Mouse (Mus musculus): ENCODE data around the gene Tnnt1.
A peak's percentile ranks its signal among the peaks of the same experiment; 100 is the strongest.
"Not testable (repeated sequence)": the region's sequence is repeated elsewhere in the genome, so short reads cannot be mapped to it uniquely, and the experiment has no call there.

Tnnt1 gene

GRCm38 (mm10) chr7:4516332-4517050 is at the start of gene Tnnt1:
Gene Tnnt1, minus strand, starts transcription at chr7:4516382.
- no peak for DNase-seq

- no peak for DNase-seq
Observed at GRCm38 (mm10) chr7:4562660-4563059, 46.5 kb upstream of the Tnnt1 start.

GRCm38 (mm10) chr7:4557167-4557560 is 41.0 kb upstream of the Tnnt1 start:
- no peak for DNase-seq

- peak; percentile 65 for DNase-seq
Observed at GRCm38 (mm10) chr7:4556256-4557166, 40.3 kb upstream of the Tnnt1 start.

GRCm38 (mm10) chr7:4547221-4547641 is 31.0 kb upstream of the Tnnt1 start, which contains the start of gene Syt5:
Gene Syt5, minus strand, starts transcription at chr7:4547541.
- no peak for DNase-seq

- DNase-seq = peak; percentile 33
Observed at GRCm38 (mm10) chr7:4546591-4547131, 30.5 kb upstream of the Tnnt1 start.

GRCm38 (mm10) chr7:4546050-4546449 is 29.9 kb upstream of the Tnnt1 start:
- DNase-seq = no peak

DNA sequence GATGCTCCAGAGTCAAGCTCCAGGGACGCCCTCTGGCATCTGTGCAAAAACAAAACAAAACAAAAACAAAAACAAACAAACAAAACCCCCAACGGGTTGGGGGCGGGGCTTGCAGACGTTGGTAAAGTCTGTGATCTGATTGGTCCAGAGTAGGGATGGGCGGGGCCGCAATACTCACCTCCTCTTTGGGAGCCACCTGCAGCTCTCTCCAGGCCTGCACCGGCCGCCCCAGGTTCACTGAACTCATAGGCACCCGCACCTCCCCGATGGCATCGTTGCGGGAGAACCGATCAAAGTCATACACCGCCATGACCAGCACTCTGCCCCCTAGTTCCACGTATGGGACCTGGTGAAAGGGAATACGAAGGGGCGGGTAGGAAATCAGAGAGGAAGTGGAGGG is 25.8 kb upstream of the Tnnt1 start:
- no peak for DNase-seq

DNA sequence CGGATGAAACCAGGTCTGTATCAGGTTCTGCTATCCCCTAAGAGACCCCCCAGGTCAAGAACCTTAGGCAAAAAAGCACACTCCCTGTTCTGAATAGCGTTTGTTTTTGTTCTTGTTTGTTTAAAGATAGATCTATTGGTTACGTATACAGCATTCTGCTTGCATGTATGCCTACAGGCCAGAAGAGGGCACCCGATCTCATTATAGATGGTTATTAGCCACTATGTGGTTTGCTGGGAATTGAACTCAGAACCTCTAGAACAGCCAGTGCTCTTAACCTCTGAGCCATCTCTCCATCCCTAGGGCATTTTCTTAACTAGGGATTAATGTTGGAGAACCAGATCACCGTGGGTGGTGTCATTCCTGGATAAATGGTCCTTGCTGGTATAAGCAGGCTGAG is 25.2 kb upstream of the Tnnt1 start:
- no peak for DNase-seq

- no peak for DNase-seq
Observed at GRCm38 (mm10) chr7:4539019-4539418, 22.8 kb upstream of the Tnnt1 start.

DNA sequence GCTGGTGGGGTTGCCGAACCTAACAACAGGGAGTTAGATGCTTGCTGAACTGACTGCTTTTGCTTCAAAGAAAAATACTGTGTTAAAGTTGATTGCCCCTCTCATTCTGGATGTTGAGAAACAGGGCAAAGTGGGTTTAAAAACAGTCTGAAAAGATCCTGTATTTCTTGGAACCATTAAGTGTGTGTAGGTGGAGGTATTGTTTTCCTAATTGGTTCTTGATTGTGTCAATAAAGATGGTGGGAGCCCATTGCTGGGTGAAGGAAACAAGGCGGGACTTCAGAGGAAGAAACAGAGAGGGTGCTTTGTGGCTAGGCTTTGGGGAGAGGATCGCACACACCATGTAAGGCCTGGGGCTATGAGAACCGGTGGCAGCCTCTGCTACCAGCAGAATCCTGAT is 21.0 kb upstream of the Tnnt1 start:
- DNase-seq = no peak

DNA sequence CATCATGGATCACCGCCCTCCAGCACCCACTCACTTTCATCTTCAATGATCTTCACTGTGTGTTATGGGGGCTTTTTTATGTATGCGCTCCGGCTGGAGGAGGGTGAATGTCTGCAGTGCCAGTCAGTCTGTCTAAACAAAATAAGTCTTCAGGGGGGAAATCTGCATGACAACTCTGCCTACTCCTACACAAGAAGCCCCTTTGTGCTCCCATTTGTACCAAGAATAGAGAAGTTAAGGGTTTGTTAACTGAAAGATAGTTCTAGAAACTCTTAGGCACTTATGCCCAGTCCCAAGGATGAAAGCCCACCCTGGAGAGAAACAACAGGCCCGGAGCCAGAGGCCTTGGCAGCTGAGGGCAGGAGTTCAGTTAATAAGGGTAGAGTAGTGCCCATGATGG is 20.2 kb upstream of the Tnnt1 start:
- no peak for DNase-seq

- DNase-seq = peak; percentile 72
Observed at GRCm38 (mm10) chr7:4532005-4532729, 16.0 kb upstream of the Tnnt1 start, which contains the start of gene Dnaaf3. Gene Dnaaf3, minus strand, starts transcription at chr7:4532453.

DNA sequence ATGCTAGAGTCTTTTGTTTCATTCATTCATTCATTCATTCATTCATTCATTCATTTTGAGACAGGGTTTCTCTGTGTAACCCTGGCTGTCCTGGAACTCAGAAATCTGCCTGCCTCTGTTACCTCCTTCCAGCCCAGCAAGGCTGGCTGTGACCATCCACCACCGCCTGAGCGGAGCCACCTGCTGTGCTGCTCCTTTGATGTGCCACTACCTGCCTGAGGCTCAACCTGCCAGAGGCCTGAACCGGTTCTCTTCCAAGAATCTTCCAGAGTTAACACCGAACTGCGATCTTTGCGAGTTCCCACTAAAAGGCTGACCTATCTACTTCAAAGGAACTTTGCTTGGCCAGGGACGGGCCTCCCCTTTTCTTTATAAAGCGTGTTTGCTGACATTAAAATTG is 14.0 kb upstream of the Tnnt1 start:
- not testable (repeated sequence) for DNase-seq

- DNase-seq = no peak
Observed at GRCm38 (mm10) chr7:4527302-4527689, 11.1 kb upstream of the Tnnt1 start.

DNA sequence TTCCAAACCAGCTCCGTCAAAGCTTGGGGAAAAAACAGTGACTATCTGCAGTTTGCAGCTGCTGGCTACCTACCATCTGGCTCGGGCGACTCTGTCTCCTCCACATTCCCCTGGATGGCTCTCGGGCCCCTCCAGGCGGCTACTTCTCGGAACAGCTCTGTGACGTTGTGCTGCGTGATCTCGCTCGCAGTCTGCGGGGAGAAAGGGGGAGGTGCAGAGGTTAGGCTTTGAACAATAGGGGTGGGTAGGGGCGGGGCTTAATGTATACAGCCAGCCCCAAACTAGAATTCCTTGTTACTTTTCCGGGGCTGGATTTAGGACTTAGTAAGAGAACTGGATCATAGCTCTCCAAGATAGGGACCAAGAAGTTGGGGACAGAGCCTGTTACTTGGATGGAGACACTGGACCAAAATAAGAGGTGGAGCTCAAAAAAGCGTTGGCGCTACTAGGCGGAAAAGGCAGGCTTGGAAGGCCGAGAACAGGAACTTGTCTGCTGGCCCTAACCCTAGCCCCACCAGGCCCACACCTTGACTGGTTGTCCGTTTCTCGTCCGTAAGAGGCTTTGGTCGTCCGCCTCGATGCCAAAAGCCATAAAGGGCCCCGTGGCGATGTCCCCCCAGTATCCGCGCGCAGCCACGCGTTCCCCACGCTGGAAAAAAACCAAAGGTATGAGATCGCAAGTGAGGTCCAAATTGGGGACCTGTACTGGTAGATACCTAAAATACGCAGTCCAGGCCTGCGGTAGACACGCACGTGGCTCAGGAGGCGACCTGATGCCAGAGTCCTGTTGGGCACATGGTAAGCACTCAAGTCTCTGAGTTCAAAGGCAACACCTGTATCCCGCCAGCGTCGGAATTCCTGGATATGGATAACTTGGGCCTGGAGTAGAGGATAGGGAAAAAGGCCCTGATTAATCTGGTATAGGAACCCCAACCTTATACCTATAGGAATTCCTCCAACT is 10.4 kb upstream of the Tnnt1 start:
- peak; percentile 57 for DNase-seq

GRCm38 (mm10) chr7:4524212-4524922 is 8.2 kb upstream of the Tnnt1 start, which contains the start of gene Tnni3:
Gene Tnni3, minus strand, starts transcription at chr7:4524229.
- DNase-seq = peak; percentile 34

DNA sequence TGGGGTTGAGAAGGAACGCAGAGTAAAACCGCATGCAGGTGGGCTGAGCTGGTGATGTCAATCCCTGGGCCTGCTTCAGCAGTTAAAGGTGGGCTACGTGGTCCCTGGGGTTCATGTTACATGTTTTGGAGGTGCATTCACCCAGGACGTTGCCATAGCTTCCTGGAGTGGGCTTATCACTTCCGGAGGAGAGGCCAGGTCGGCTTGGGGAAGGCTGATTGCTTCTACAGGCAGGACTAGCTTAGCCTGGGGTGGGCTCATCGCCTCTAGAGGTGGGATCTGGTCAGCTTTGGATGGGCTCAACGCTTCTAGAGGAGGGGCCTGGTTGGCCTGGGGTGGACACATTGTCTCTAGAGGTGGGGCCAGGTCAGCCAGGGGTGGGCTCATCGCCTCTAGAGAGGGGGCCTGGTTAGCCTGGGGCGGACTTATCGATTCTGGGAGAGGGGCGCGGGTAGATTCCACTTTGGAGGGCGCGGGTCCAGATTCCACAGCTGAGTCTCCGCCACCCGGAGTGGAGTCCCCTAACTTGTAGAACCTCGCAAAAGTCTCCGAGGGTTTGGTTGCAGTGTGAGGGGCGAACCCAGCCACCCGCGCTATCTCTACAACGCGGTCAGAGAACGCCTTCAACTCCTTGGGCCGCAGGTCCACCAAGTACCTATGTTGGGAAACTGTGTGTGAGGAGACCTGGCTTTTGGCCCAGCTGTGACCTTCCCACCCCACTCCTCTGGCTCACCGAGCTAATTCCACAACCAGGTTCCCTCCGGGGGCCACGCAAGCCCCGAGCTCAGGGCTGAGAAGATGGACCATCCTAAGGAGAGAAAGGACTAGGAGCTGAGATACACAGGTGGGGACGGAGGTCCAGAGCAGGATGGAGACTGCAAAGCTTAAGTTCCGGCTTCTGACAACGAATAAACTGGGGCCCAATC is 7.3 kb upstream of the Tnnt1 start:
- no peak for DNase-seq

DNA sequence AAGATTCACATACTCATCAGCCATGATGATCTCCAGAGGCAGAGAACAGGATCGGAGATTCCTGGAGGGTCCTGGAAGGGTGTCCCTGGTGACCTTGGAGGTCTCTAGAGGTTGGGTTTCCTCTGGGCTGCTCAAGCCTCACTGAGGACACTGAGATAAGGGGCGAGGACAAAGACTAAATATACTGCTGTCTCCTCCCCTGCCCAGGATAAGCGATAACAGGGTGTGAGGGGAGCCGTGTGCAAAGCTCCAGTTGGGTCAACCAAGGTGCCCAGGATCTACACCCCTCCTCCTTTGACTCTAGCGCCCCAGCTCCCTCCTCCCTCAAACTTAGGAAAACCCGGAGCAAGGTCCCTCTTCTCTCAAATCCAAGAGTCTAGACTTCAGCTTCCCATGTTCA is 6.1 kb upstream of the Tnnt1 start:
- no peak for DNase-seq

All from kidney, adult 18-20 months (tissue).